ENCODE assay signal across 17 mouse cellular contexts in the genomic region with DNA sequence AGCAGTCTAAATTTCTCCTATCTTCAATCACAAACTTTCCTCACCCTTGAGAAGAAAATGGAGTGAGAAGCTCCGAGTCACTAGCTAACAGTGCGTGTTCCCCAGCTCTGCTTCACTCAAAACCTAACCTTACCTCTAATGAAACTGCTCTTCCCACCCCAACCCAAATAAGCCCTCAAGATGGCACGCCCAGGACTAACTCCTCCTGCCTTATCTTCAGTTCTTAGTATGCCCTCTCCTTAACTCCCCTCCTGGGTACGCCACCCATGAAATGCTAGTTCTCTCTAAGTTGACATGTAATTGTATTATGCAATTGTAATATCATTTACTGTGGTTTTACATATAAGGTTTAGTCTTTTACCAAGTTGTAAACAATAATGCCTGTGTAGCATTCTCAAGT. TPM values are rescaled to one million over a fixed set of nuclear protein-coding genes. Genes with fewer than 3 reads are reported as not detected.
A peak's percentile ranks its signal among the peaks of the same experiment; 100 is the strongest.
DNase-seq lines count a peak whose midpoint lies in the region; ATAC-seq lines count a peak whose summit lies in the region.
"Had no signal": no experiment of that assay in that cellular context is flagged by ENCODE, and none has a peak within 500 bp of the region (broad histone marks: within the 10 kb centered on the region; RNA-seq: fewer than 3 reads in every experiment).

No protein-coding gene starts in this region.

- H3K4me2 ChIP-seq in midbrain, embryonic 11.5 days = no peak overlapping the region
- no peak overlapping the region for H3K4me2 ChIP-seq in midbrain, embryonic 14.5 days (ENCODE audit: low read length)
- H3K4me2 ChIP-seq in liver, embryonic 13.5 days = no peak overlapping the region
- H3K4me2 ChIP-seq: forebrain, embryonic 13.5 days; heart, embryonic 12.5 days had no signal

- H3K27ac ChIP-seq in midbrain, embryonic 11.5 days (ENCODE audit: low read depth, low read length) = no peak overlapping the region
- no peak overlapping the region for H3K27ac ChIP-seq in midbrain, embryonic 14.5 days (replicated peaks; ENCODE audit: low read depth, low read length)
- H3K27ac ChIP-seq in liver, embryonic 13.5 days = no peak overlapping the region
- H3K27ac ChIP-seq: embryonic facial prominence, embryonic 10.5 days; forebrain, embryonic 13.5 days had no signal

- H3K36me3 ChIP-seq in midbrain, embryonic 11.5 days (ENCODE audit: control insufficient read depth, insufficient read depth, low read length) = no peaks in the 10 kb centered on the region
- no peaks in the 10 kb centered on the region for H3K36me3 ChIP-seq in midbrain, embryonic 14.5 days (ENCODE audit: control insufficient read depth, insufficient read depth, low read length)
- no peaks in the 10 kb centered on the region for H3K36me3 ChIP-seq in liver, embryonic 13.5 days
- H3K36me3 ChIP-seq: heart, embryonic 12.5 days had no signal

- ATAC-seq in midbrain, embryonic 11.5 days (ENCODE audit: low FRiP score) = no peak
- ATAC-seq in midbrain, embryonic 14.5 days (ENCODE audit: low FRiP score, low TSS enrichment) = no peak
- peak; percentile 84 for ATAC-seq in liver, embryonic 13.5 days (ENCODE audit: low read depth)
- peak; percentile 49 for ATAC-seq in megakaryocyte progenitor cell, adult 5-6 weeks (replicated peaks; ENCODE audit: poor library complexity)
- ATAC-seq: forebrain, embryonic 13.5 days; forebrain, postnatal 0 days had no signal

- 89% methylated on average over 4 of the region's 4 CpGs for WGBS in midbrain, embryonic 11.5 days
- 92% methylated on average over 4 of the region's 4 CpGs for WGBS in midbrain, embryonic 14.5 days
- 25% methylated on average over 4 of the region's 4 CpGs for WGBS in liver, embryonic 13.5 days (ENCODE audit: insufficient replicate concordance)

- intact Hi-C loops in left cerebral cortex, postnatal 10 days (cut with DNase I) = no loop called here

- peaks cover 3% of the 10 kb centered on the region; the same call in 1 of the 2 replicates for H3K4me1 ChIP-seq in midbrain, embryonic 11.5 days (ENCODE audit: control insufficient read depth, insufficient read depth, low read length)
- 0 out of 2 replicates have a peak, but pooled peaks cover 10% of the 10 kb centered on the region for H3K4me1 ChIP-seq in midbrain, embryonic 14.5 days (ENCODE audit: control insufficient read depth, insufficient read depth, low read length)
- peaks cover 65% of the 10 kb centered on the region for H3K4me1 ChIP-seq in liver, embryonic 13.5 days (replicated peaks)

- no peaks in the 10 kb centered on the region for H3K9me3 ChIP-seq in midbrain, embryonic 11.5 days (ENCODE audit: control insufficient read depth, low read length)
- no peaks in the 10 kb centered on the region for H3K9me3 ChIP-seq in midbrain, embryonic 14.5 days (ENCODE audit: control insufficient read depth, low read length)
- no peaks in the 10 kb centered on the region for H3K9me3 ChIP-seq in liver, embryonic 13.5 days (replicated peaks)
- H3K9me3 ChIP-seq: embryonic facial prominence, embryonic 10.5 days; forebrain, embryonic 13.5 days; heart, embryonic 12.5 days had no signal

- no peaks in the 10 kb centered on the region for H3K27me3 ChIP-seq in midbrain, embryonic 11.5 days (ENCODE audit: control insufficient read depth, insufficient read depth, low read length)
- H3K27me3 ChIP-seq in midbrain, embryonic 14.5 days (ENCODE audit: control insufficient read depth, insufficient read depth, low read length) = no peaks in the 10 kb centered on the region
- no peaks in the 10 kb centered on the region for H3K27me3 ChIP-seq in liver, embryonic 13.5 days
- H3K27me3 ChIP-seq: forebrain, embryonic 13.5 days; heart, embryonic 12.5 days had no signal

- no peak overlapping the region for H3K4me3 ChIP-seq in midbrain, embryonic 11.5 days (ENCODE audit: low read depth, low read length)
- H3K4me3 ChIP-seq in midbrain, embryonic 14.5 days (replicated peaks; ENCODE audit: low read depth, low read length) = no peak overlapping the region
- no peak overlapping the region for H3K4me3 ChIP-seq in liver, embryonic 13.5 days (replicated peaks)
- H3K4me3 ChIP-seq: embryonic facial prominence, embryonic 10.5 days; forebrain, embryonic 13.5 days; heart, embryonic 12.5 days had no signal

- H3K9ac ChIP-seq in midbrain, embryonic 11.5 days (ENCODE audit: low read length) = no peak overlapping the region
- no peak overlapping the region for H3K9ac ChIP-seq in midbrain, embryonic 14.5 days (replicated peaks; ENCODE audit: low read length)
- H3K9ac ChIP-seq in liver, embryonic 13.5 days = no peak overlapping the region
- H3K9ac ChIP-seq: forebrain, embryonic 13.5 days; forebrain, postnatal 0 days; heart, embryonic 12.5 days had no signal

- peak; percentile 10 for DNase-seq in midbrain, embryonic 11.5 days (ENCODE audit: low spot score, missing footprints)
- DNase-seq in midbrain, embryonic 14.5 days = no peak
- DNase-seq in liver, embryonic 13.5 days = no peak
- no peak for DNase-seq in spleen, postnatal 36 days (ENCODE audit: low spot score in 2 of 2)
- no peak for DNase-seq in left cerebral cortex, postnatal 10 days (ENCODE audit: extremely low spot score in 1 of 2, low spot score in 2 of 2)
- DNase-seq: adrenal gland, adult 2 months; adrenal gland, postnatal 25 days; cerebellum, adult 18-20 months; cerebellum, adult 9-11 months; cerebellum, postnatal 36 days; forebrain, postnatal 0 days; gastrocnemius, postnatal 14 days; heart, postnatal 36 days had no signal

RNA-seq across cellular contexts. Expression of gene Ralgps2, which starts 11.2 kb away (rescaled TPM):
- polyA plus RNA-seq in midbrain, embryonic 11.5 days (2014; fragmentation: Nextera tagmentation; extraction: Ambion mirVana) = 85.1 and 91.9 TPM in 2 replicates
- 122 and 132 TPM in 2 replicates for polyA plus RNA-seq in midbrain, embryonic 14.5 days (2014; fragmentation: Nextera tagmentation; extraction: Ambion mirVana)
- polyA plus RNA-seq in liver, embryonic 13.5 days (2015; fragmentation: Nextera tagmentation; extraction: Ambion mirVana) = 21.0 TPM in 2 replicates
- total RNA-seq in megakaryocyte progenitor cell, adult 5-6 weeks (2015) = 12.8 and 19.5 TPM in 2 replicates
- 32.5 and 34.0 TPM in 2 replicates for total RNA-seq in megakaryocyte progenitor cell, adult 5-6 weeks (2017)
- total RNA-seq in left cerebral cortex, postnatal 10 days (2021) = 10 to 100 TPM; 55.7 to 58.3 TPM

Comparison
In these comparisons a context has a peak if more than half of its experiments do, and no peak if none do; other contexts are left out.
1. ATAC-seq: peak in liver, embryonic 13.5 days (single experiment) and megakaryocyte progenitor cell, adult 5-6 weeks (single experiment); none in midbrain, embryonic 11.5 days (single experiment) and midbrain, embryonic 14.5 days (single experiment).